Mouse (Mus musculus) testis, adult 2 months (tissue): ENCODE measurements at regions not wholly inside any gene's neighbourhood (a gene's known extent, or its start where the extent isn't known, plus 50 kb on each side); places are given as distances from the start of the nearest gene placed in this dataset.

Experiments used
- CTCF ChIP-seq: fragments of 200-500 bp; IDR thresholded peaks from 2 replicates; pipeline ENCODE4 v1.5.1; 2012; ENCODE audit warnings: low read depth, mild to moderate bottlenecking, inconsistent platforms, low read length, moderate library complexity; ENCODE audit not compliant: control insufficient read depth, insufficient read depth, insufficient replicate concordance
- POLR2A ChIP-seq: fragments of 200-500 bp; IDR thresholded peaks from 2 replicates; pipeline ENCODE4 v1.6.1; 2012; ENCODE audit warnings: low read depth, mild to moderate bottlenecking, inconsistent platforms, low read length, moderate library complexity; ENCODE audit not compliant: control insufficient read depth

- TF ChIP-seq CTCF (no peak), POLR2A (no peak)
Measured at GRCm38 (mm10) chr13:115417829-115418228, 316.1 kb upstream of the Itga1 start.
